Mouse (Mus musculus) CH12.LX (cell line): ENCODE measurements around the gene Cuedc1. TPM values are rescaled to one million over a fixed set of nuclear protein-coding genes. Genes with fewer than 3 reads are reported as not detected.

Experiments
- DNase-seq: peaks from one replicate; pipeline ENCODE4 v3.0.0-alpha.2; 2013; ENCODE audit errors: extremely low read depth
- H3K27ac ChIP-seq: 2 replicates; pipeline ENCODE4 v1.5.1; 2012; ENCODE audit warnings: low read depth, mild to moderate bottlenecking, control low read depth, moderate library complexity; ENCODE audit not compliant: insufficient read depth
- H3K27me3 ChIP-seq: replicated peaks from 2 replicates; pipeline ENCODE3; 2012; ENCODE audit warnings: inconsistent platforms
- H3K36me3 ChIP-seq, 2 experiments: replicated peaks in 1 of 2; 2 replicates each; pipeline versions ENCODE3 to v1.6.1; 2012; ENCODE audit warnings: inconsistent platforms in 1 of 2, low read length in 1 of 2, mild to moderate bottlenecking in 1 of 2, mixed read lengths in 1 of 2, moderate library complexity in 1 of 2; ENCODE audit not compliant: control insufficient read depth in 1 of 2, insufficient read depth in 1 of 2
- H3K4me1 ChIP-seq, 2 experiments: 2 replicates each; pipeline ENCODE4 v1.6.1; 2012; ENCODE audit warnings: inconsistent platforms in 1 of 2, moderate library complexity in 1 of 2; ENCODE audit not compliant: insufficient read depth in 2 of 2, control insufficient read depth in 1 of 2
- H3K4me2 ChIP-seq: 2 replicates; pipeline ENCODE4 v1.6.1; 2012; ENCODE audit warnings: low read depth, mild to moderate bottlenecking, control low read depth; ENCODE audit not compliant: poor library complexity, insufficient read depth, severe bottlenecking
- H3K4me3 ChIP-seq, 3 experiments: fragments of 150-350 bp in 1 of 3; sonication (generic) in 1 of 3; replicated peaks in 1 of 3; 2 replicates each; pipeline versions ENCODE3 to v1.5.1; 2011 to 2012; ENCODE audit warnings: low read depth in 2 of 3, low read length in 2 of 3, mild to moderate bottlenecking in 2 of 3, moderate library complexity in 2 of 3, control low read depth in 1 of 3, improper control_type of control experiment in 1 of 3, inconsistent platforms in 1 of 3, mixed read lengths in 1 of 3; ENCODE audit not compliant: poor library complexity in 1 of 3
- H3K79me2 ChIP-seq: replicated peaks from 2 replicates; pipeline ENCODE4 v1.6.1; 2012; ENCODE audit warnings: mild to moderate bottlenecking, moderate library complexity; ENCODE audit not compliant: control insufficient read depth, poor library complexity, insufficient read depth, severe bottlenecking; ENCODE audit errors: extremely low read depth
- H3K9ac ChIP-seq: 2 replicates; pipeline ENCODE4 v1.6.1; 2012; ENCODE audit warnings: low read depth, mild to moderate bottlenecking, control low read depth, moderate library complexity; ENCODE audit not compliant: insufficient read depth
- H3K9me3 ChIP-seq: replicated peaks from 2 replicates; pipeline ENCODE3; 2012; ENCODE audit warnings: low read length, inconsistent platforms, mixed read lengths
- CHD1 ChIP-seq: IDR thresholded peaks from 2 replicates; pipeline ENCODE4 v1.6.1; 2012; ENCODE audit warnings: low read depth, low read length, improper control_type of control experiment, inconsistent platforms
- CHD2 ChIP-seq: IDR thresholded peaks from 2 replicates; pipeline ENCODE4 v1.6.1; 2011; ENCODE audit warnings: low read length, improper control_type of control experiment
- EP300 ChIP-seq: IDR thresholded peaks from 2 replicates; pipeline ENCODE4 v1.6.1; 2011; ENCODE audit warnings: low read length, improper control_type of control experiment
- KAT2A ChIP-seq: IDR thresholded peaks from 2 replicates; pipeline ENCODE4 v1.6.1; 2012; ENCODE audit warnings: low read length, improper control_type of control experiment, inconsistent platforms; ENCODE audit not compliant: insufficient replicate concordance
- MAZ ChIP-seq: IDR thresholded peaks from 2 replicates; pipeline ENCODE4 v1.6.1; 2012; ENCODE audit warnings: low read depth, mild to moderate bottlenecking, inconsistent platforms, low read length, improper control_type of control experiment, moderate library complexity
- MXI1 ChIP-seq: IDR thresholded peaks from 2 replicates; pipeline ENCODE4 v1.6.1; 2011; ENCODE audit warnings: mild to moderate bottlenecking, low read depth, low read length, improper control_type of control experiment
- PAX5 ChIP-seq: IDR thresholded peaks from 2 replicates; pipeline ENCODE4 v1.6.1; 2012; ENCODE audit warnings: low read length, inconsistent platforms, mixed read lengths
- RCOR1 ChIP-seq: conservative IDR thresholded peaks from 2 replicates; pipeline ENCODE4 v1.6.1; 2012; ENCODE audit warnings: low read depth, mild to moderate bottlenecking, inconsistent platforms, low read length, improper control_type of control experiment
- SIN3A ChIP-seq: IDR thresholded peaks from 2 replicates; pipeline ENCODE4 v1.6.1; 2012; ENCODE audit warnings: low read length, improper control_type of control experiment, inconsistent platforms
- SMC3 ChIP-seq: IDR thresholded peaks from 2 replicates; pipeline ENCODE4 v1.6.1; 2011; ENCODE audit warnings: low read depth, low read length, improper control_type of control experiment
- TBP ChIP-seq: conservative IDR thresholded peaks from 2 replicates; pipeline ENCODE4 v1.6.1; 2011; ENCODE audit warnings: low read depth, low read length, improper control_type of control experiment
- TCF12 ChIP-seq: IDR thresholded peaks from 2 replicates; pipeline ENCODE4 v1.6.1; 2014; ENCODE audit warnings: low read depth, mild to moderate bottlenecking, inconsistent platforms, low read length, improper control_type of control experiment
- UBTF ChIP-seq: IDR thresholded peaks from 2 replicates; pipeline ENCODE4 v1.6.1; 2012; ENCODE audit warnings: low read depth, mild to moderate bottlenecking, inconsistent platforms, low read length, improper control_type of control experiment, moderate library complexity
- USF1 ChIP-seq: IDR thresholded peaks from 2 replicates; pipeline ENCODE4 v1.6.1; 2014; ENCODE audit warnings: low read depth, mild to moderate bottlenecking, inconsistent platforms, low read length, improper control_type of control experiment
- USF2 ChIP-seq: conservative IDR thresholded peaks from 2 replicates; pipeline ENCODE4 v1.6.1; 2011; ENCODE audit warnings: low read depth, low read length, improper control_type of control experiment
- ZMIZ1 ChIP-seq: IDR thresholded peaks from 2 replicates; pipeline ENCODE4 v1.6.1; 2012; ENCODE audit warnings: low read depth, mild to moderate bottlenecking, inconsistent platforms, low read length, improper control_type of control experiment
- ZNF384 ChIP-seq: IDR thresholded peaks from 2 replicates; pipeline ENCODE4 v1.6.1; 2012; ENCODE audit warnings: low read depth, low read length, improper control_type of control experiment, inconsistent platforms
- dilution Hi-C: fragments of 300-500 bp; cut with MboI; formaldehyde crosslinking; loops from 2 replicates; pipeline ENCODE4 v1.14.3; 2020; ENCODE audit warnings: low sequenced_read_pairs; ENCODE audit not compliant: extremely low pct_unique_long_range_greater_than_20kb, extremely low pct_ligation_motif_present
- in situ Hi-C: fragments of 300-500 bp; cut with MboI; formaldehyde crosslinking; loops from 3 replicates; pipeline ENCODE4 v1.14.3; 2019; ENCODE audit warnings: low sequenced_read_pairs, low pct_ligation_motif_present, low pct_unique_long_range_greater_than_20kb, mixed read lengths
- polyA plus RNA-seq: library from polyadenylated mRNA; unstranded; fragments of >175 nt; gene quantifications from 2 replicates; pipeline ENCODE4 v1.2.1, GENCODE M21; 2012; ENCODE audit warnings: low read depth; ENCODE audit not compliant: insufficient read length
- total RNA-seq, 2 experiments: library from RNA; depleted of rRNA; stranded (reverse); fragments of 300-350 nt in 1 of 2; fragments of >200 nt in 1 of 2; gene quantifications; 2 replicates each; pipeline ENCODE4 v1.2.3; 2012 to 2014

Gene Cuedc1
- total and polyA plus RNA-seq, 3 experiments = 0.20 to 0.51 (median 0.47) TPM

DNA sequence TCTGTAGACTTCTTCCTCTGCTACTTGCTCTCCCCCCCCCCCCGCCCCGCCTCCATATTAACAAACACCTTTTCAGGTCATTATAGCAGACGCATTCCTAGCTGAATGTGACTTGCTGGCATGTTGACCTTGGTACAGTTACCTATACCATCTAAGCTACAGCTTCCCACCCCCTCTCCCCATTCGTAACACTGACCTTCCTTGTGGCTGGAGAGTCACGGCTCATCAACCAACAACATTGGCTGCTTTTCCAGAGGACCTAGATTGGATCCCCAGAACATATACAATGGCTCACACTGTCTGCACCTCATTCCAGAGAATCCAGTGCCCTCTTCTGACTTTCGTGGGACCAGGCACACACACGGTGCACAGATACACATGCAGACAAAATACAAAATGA is 27.6 kb downstream of the Cuedc1 start:
- H3K4me1 ChIP-seq = peaks cover 3 to 11% of the 10 kb centered on the region in 2 experiments; a peak in 2 of 4 replicates
- dilution Hi-C loops = no loop called here

DNA sequence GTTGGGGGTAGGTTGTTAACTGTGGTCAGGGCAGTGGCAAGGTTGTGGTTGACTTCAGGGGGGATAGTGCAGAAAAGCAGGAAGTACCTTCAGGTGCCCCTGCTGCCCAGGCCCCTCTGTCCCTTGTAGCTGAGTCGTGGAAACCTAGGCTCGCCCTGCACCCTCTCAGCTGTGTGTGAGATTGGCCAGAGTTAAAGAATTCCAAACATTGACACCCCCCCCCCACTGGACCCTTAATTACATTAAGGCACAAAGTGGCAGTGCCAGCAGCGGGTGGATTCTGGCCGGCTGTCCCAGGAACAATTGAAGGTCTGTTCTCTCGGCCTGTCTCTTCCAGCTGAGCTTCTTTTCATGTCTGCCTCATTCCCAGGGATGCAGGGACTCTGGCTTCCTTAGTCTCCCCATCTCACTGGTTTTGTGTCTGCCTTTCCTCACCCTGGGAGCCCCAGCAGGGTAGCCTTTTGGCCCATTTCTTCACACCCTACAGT is 28.5 kb downstream of the Cuedc1 start:
- no peak for DNase-seq
- Histone ChIP-seq H3K4me2 (no peak overlapping the region), H3K36me3 (no peaks in the 10 kb centered on the region), H3K4me1 (peaks cover 3 to 15% of the 10 kb centered on the region in 2 experiments; a peak in 2 of 4 replicates), H3K9me3 (no peaks in the 10 kb centered on the region), H3K27me3 (peaks cover 46% of the 10 kb centered on the region), H3K4me3 (no peak overlapping the region), H3K79me2 (no peaks in the 10 kb centered on the region), H3K27ac (no peak overlapping the region), H3K9ac (no peak overlapping the region)
- in situ Hi-C loops (no loop called here), dilution Hi-C loops (no loop called here)
- TF ChIP-seq RCOR1 (no peak), UBTF (no peak), USF2 (no peak), TBP (no peak), KAT2A (no peak), ZNF384 (no peak), ZMIZ1 (no peak), MXI1 (no peak), EP300 (no peak), USF1 (no peak), CHD2 (no peak), MAZ (no peak)

More for the DNA sequence above, 27.6 kb downstream of the Cuedc1 start:
- no peak overlapping the region for H3K9ac ChIP-seq
- H3K4me2 ChIP-seq = no peak overlapping the region
- no peak for TF ChIP-seq SMC3
- no peak for TF ChIP-seq CHD1
- TF ChIP-seq TCF12 = no peak
- no peak for TF ChIP-seq ZMIZ1
- no peak for TF ChIP-seq TBP
- TF ChIP-seq SIN3A = no peak
- no peak for TF ChIP-seq PAX5
- TF ChIP-seq, all 38 proteins: peak for 0
- H3K27ac ChIP-seq = no peak overlapping the region
- DNase-seq = no peak
- no peaks in the 10 kb centered on the region for H3K36me3 ChIP-seq
- H3K27me3 ChIP-seq = peaks cover 52% of the 10 kb centered on the region
- in situ Hi-C loops = no loop called here
- no peak overlapping the region for H3K4me3 ChIP-seq
- H3K79me2 ChIP-seq = no peaks in the 10 kb centered on the region
- H3K9me3 ChIP-seq = no peaks in the 10 kb centered on the region
